Mouse (Mus musculus) MEL (cell line): ENCODE measurements around the gene Mtx1. TPM values are rescaled to one million over a fixed set of nuclear protein-coding genes. Genes with fewer than 3 reads are reported as not detected.

Source experiments
- DNase-seq: peaks from one replicate; pipeline ENCODE4 v3.0.0; 2011; ENCODE audit warnings: low read depth, low spot score
- H3K27ac ChIP-seq: 2 replicates; pipeline ENCODE4 v1.5.1; 2012; ENCODE audit warnings: low read depth, mild to moderate bottlenecking, control low read depth, low read length, moderate library complexity; ENCODE audit not compliant: control insufficient read depth
- H3K27me3 ChIP-seq, 2 experiments: fragments of 150-350 bp in 1 of 2; sonication (generic) in 1 of 2; 2 replicates each; pipeline ENCODE4 v1.6.1; 2012; ENCODE audit warnings: low read length in 2 of 2, mild to moderate bottlenecking in 2 of 2, improper control_type of control experiment in 1 of 2, moderate library complexity in 1 of 2; ENCODE audit not compliant: insufficient read depth in 2 of 2, control insufficient read depth in 1 of 2
- H3K36me3 ChIP-seq, 2 experiments: 2 replicates each; pipeline ENCODE4 v1.6.1; 2012 to 2014; ENCODE audit warnings: low read length in 2 of 2, improper control_type of control experiment in 1 of 2, inconsistent platforms in 1 of 2, mild to moderate bottlenecking in 1 of 2; ENCODE audit not compliant: insufficient read depth in 2 of 2, control insufficient read depth in 1 of 2
- H3K4me1 ChIP-seq, 2 experiments: fragments of 150-350 bp in 1 of 2; sonication (generic) in 1 of 2; 2 replicates each; pipeline ENCODE4 v1.6.1; 2012; ENCODE audit warnings: low read length in 2 of 2, improper control_type of control experiment in 1 of 2, mild to moderate bottlenecking in 1 of 2; ENCODE audit not compliant: insufficient read depth in 2 of 2, control insufficient read depth in 1 of 2
- H3K4me3 ChIP-seq, 2 experiments: fragments of 150-350 bp in 1 of 2; sonication (generic) in 1 of 2; 2 replicates each; pipeline ENCODE4 v1.5.1; 2012; ENCODE audit warnings: low read depth in 2 of 2, low read length in 2 of 2, mild to moderate bottlenecking in 2 of 2, moderate library complexity in 2 of 2, control low read depth in 1 of 2, improper control_type of control experiment in 1 of 2; ENCODE audit not compliant: control insufficient read depth in 1 of 2, insufficient read depth in 1 of 2
- H3K79me2 ChIP-seq: 2 replicates; pipeline ENCODE4 v1.6.1; 2012; ENCODE audit warnings: mild to moderate bottlenecking, low read length, moderate library complexity; ENCODE audit not compliant: control insufficient read depth, poor library complexity, insufficient read depth
- H3K9ac ChIP-seq: 2 replicates; pipeline ENCODE4 v1.6.1; 2012; ENCODE audit warnings: low read depth, mild to moderate bottlenecking, control low read depth, low read length, moderate library complexity; ENCODE audit not compliant: control insufficient read depth, poor library complexity, severe bottlenecking
- H3K9me3 ChIP-seq: fragments of 150-350 bp; sonication (generic); replicated peaks from 2 replicates; pipeline ENCODE4 v1.6.1; 2012; ENCODE audit warnings: mild to moderate bottlenecking, low read length, improper control_type of control experiment, moderate library complexity; ENCODE audit not compliant: insufficient read depth
- BHLHE40 ChIP-seq: IDR thresholded peaks from 2 replicates; pipeline ENCODE4 v1.6.1; 2012; ENCODE audit warnings: low read depth, mild to moderate bottlenecking, inconsistent platforms, low read length, improper control_type of control experiment, borderline replicate concordance
- CHD2 ChIP-seq: IDR thresholded peaks from 2 replicates; pipeline ENCODE4 v1.6.1; 2011; ENCODE audit warnings: low read length, improper control_type of control experiment
- CTCF ChIP-seq, 3 experiments: IDR thresholded peaks in 2 of 3; conservative IDR thresholded peaks in 1 of 3; 2 replicates each; pipeline ENCODE4 v1.5.1; 2011 to 2012; ENCODE audit warnings: low read length in 3 of 3, low read depth in 2 of 3, mild to moderate bottlenecking in 2 of 3, improper control_type of control experiment in 1 of 3, inconsistent platforms in 1 of 3, mixed read lengths in 1 of 3, moderate library complexity in 1 of 3; ENCODE audit not compliant: control insufficient read depth in 1 of 3, insufficient read depth in 1 of 3, poor library complexity in 1 of 3, severe bottlenecking in 1 of 3
- GABPA ChIP-seq: IDR thresholded peaks from 2 replicates; pipeline ENCODE4 v1.6.1; 2012; ENCODE audit warnings: low read depth, mild to moderate bottlenecking, inconsistent platforms, low read length, improper control_type of control experiment, moderate library complexity
- GATA1 ChIP-seq: IDR thresholded peaks from 2 replicates; pipeline ENCODE4 v1.6.1; 2011; ENCODE audit warnings: low read depth, low read length, improper control_type of control experiment
- HCFC1 ChIP-seq: IDR thresholded peaks from 2 replicates; pipeline ENCODE4 v1.6.1; 2012; ENCODE audit warnings: low read depth, mild to moderate bottlenecking, inconsistent platforms, low read length, improper control_type of control experiment, moderate library complexity
- JUND ChIP-seq: IDR thresholded peaks from 2 replicates; pipeline ENCODE4 v1.6.1; 2011; ENCODE audit warnings: low read depth, mild to moderate bottlenecking, improper control_type of control experiment, low read length
- MAX ChIP-seq: IDR thresholded peaks from 2 replicates; pipeline ENCODE4 v1.6.1; 2011; ENCODE audit warnings: low read length, improper control_type of control experiment
- MEF2A ChIP-seq: IDR thresholded peaks from 2 replicates; pipeline ENCODE4 v1.6.1; 2014; ENCODE audit warnings: low read depth, mild to moderate bottlenecking, inconsistent platforms, low read length, improper control_type of control experiment; ENCODE audit not compliant: poor library complexity, insufficient replicate concordance, severe bottlenecking; ENCODE audit errors: extremely low read depth
- NELFE ChIP-seq: IDR thresholded peaks from 2 replicates; pipeline ENCODE4 v1.6.1; 2011; ENCODE audit warnings: low read depth, low read length, improper control_type of control experiment
- RCOR1 ChIP-seq: IDR thresholded peaks from 2 replicates; pipeline ENCODE4 v1.6.1; 2012; ENCODE audit warnings: low read depth, mild to moderate bottlenecking, inconsistent platforms, low read length, improper control_type of control experiment
- SIN3A ChIP-seq: IDR thresholded peaks from 2 replicates; pipeline ENCODE4 v1.6.1; 2012; ENCODE audit warnings: low read length, improper control_type of control experiment, inconsistent platforms
- TAL1 ChIP-seq: IDR thresholded peaks from 2 replicates; pipeline ENCODE4 v1.6.1; 2012; ENCODE audit warnings: mild to moderate bottlenecking, inconsistent platforms, low read length, moderate library complexity, mixed read lengths
- TCF12 ChIP-seq: IDR thresholded peaks from 2 replicates; pipeline ENCODE4 v1.6.1; 2014; ENCODE audit warnings: low read depth, mild to moderate bottlenecking, inconsistent platforms, low read length, improper control_type of control experiment, moderate library complexity
- ZC3H11A ChIP-seq: IDR thresholded peaks from 2 replicates; pipeline ENCODE4 v1.6.1; 2012; ENCODE audit warnings: low read depth, mild to moderate bottlenecking, inconsistent platforms, low read length, improper control_type of control experiment
- ZMIZ1 ChIP-seq: IDR thresholded peaks from 2 replicates; pipeline ENCODE4 v1.6.1; 2012; ENCODE audit warnings: low read depth, mild to moderate bottlenecking, inconsistent platforms, low read length, improper control_type of control experiment, moderate library complexity
- ZNF384 ChIP-seq: IDR thresholded peaks from 2 replicates; pipeline ENCODE4 v1.6.1; 2012; ENCODE audit warnings: low read depth, mild to moderate bottlenecking, inconsistent platforms, low read length, improper control_type of control experiment
- polyA plus RNA-seq, 2 experiments: library from polyadenylated mRNA; stranded (reverse) in 1 of 2; unstranded in 1 of 2; fragments of >175 nt in 1 of 2; fragments of >200 nt in 1 of 2; gene quantifications; 2 replicates each; pipeline versions ENCODE4 v1.2.1 to v1.2.4; 2012; ENCODE audit warnings: low replicate concordance in 2 of 2, low read depth in 1 of 2; ENCODE audit not compliant: insufficient read length in 2 of 2, insufficient read depth in 1 of 2, missing spikeins in 1 of 2
- total RNA-seq: library from RNA; depleted of rRNA; stranded (reverse); fragments of 300-350 nt; gene quantifications from 2 replicates; pipeline ENCODE4 v1.2.3, GENCODE M21; 2012

Mtx1 gene
- total and polyA plus RNA-seq, 3 experiments, result 314 to 369 TPM; not detected in 1

DNA sequence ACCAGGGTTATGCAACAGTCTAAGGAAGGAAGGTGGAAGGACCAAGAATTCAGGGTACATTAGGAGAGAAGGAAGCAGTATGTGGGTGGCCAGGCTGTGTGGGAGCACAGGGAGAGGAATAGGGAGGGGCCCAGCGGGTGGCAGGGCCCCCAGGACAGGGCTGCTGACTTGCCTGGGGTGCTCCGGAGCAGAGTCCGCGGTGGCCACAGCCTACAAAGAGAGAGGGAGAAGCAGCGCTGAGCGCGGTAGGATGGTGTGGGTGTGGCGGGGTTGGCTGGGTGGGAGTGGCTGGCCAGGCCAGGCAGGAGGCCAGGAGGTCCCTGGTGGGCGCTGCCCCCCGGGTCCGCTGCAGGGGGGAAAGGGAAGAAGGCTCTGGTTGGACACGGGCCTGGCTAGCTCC is 11.6 kb upstream of the Mtx1 start:
- H3K36me3 ChIP-seq, result peaks cover 0 to 6% of the 10 kb centered on the region in 2 experiments; a peak in 3 of 4 replicates
- no peak for TF ChIP-seq MEF2A
- TF ChIP-seq, all 39 proteins: peak for 0
- no peaks in the 10 kb centered on the region for H3K27me3 ChIP-seq
- no peak for DNase-seq
- H3K9me3 ChIP-seq, result no peaks in the 10 kb centered on the region
- H3K4me1 ChIP-seq, result peaks cover 3 to 11% of the 10 kb centered on the region in 2 experiments; a peak in 3 of 4 replicates
- H3K79me2 ChIP-seq, result no peaks in the 10 kb centered on the region
- no peak overlapping the region for H3K27ac ChIP-seq
- H3K4me3 ChIP-seq, result no peak overlapping the region
- H3K9ac ChIP-seq, result no peak overlapping the region

DNA sequence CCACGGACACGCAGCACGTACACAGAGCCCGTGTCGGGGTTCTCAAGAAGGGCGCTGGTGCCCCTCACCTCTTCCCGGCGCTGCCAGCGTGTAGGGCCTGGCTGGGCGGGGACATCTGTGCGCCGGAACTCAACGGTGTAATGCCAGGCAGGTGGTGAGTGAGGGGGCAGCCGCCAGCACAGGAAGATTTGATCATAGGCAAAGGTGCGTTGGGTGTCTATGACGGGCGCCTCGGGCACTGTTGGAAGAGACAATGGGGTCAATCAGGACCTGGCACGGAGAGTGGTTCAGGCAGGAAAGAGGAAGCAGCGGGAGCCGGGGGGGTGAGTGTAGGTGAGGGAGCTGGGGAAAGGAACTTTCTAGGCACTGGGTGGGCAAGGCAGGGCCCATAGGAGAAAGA is 10.8 kb upstream of the Mtx1 start:
- TF ChIP-seq NELFE (no peak), CHD2 (no peak), ZMIZ1 (no peak), RCOR1 (no peak)
- Histone ChIP-seq H3K27me3 (no peaks in the 10 kb centered on the region), H3K27ac (no peak overlapping the region), H3K36me3 (peaks cover 0 to 12% of the 10 kb centered on the region in 2 experiments; a peak in 3 of 4 replicates), H3K4me3 (no peak overlapping the region), H3K9ac (no peak overlapping the region), H3K4me1 (peaks cover 5 to 18% of the 10 kb centered on the region in 2 experiments; a peak in 3 of 4 replicates), H3K79me2 (no peaks in the 10 kb centered on the region), H3K9me3 (no peaks in the 10 kb centered on the region)
- no peak for DNase-seq

DNA sequence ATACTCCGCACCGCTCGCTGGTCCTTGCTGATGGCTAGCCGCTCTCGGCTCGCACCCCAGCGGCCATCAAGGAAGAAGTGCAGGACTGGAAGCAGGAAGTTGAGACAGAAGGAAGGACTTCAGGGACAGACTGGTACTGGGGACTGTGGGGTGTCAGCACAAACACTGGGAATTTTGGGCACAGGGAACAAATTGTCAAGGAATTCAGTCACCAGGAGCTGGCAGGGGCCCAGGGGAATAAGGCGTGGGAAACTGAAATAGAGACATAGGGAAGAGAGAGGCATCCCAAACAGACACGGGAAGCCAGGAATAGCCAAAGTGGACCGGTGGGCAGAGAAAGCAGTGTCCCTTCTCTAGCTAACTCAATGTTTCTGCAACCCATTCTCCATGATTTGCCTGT is 9.6 kb upstream of the Mtx1 start:
- Histone ChIP-seq H3K27ac (no peak overlapping the region), H3K36me3 (peaks cover 0 to 12% of the 10 kb centered on the region in 2 experiments; a peak in 2 of 4 replicates), H3K9me3 (no peaks in the 10 kb centered on the region), H3K4me3 (no peak overlapping the region), H3K79me2 (no peaks in the 10 kb centered on the region), H3K9ac (no peak overlapping the region), H3K27me3 (no peaks in the 10 kb centered on the region), H3K4me1 (peaks cover 5 to 18% of the 10 kb centered on the region in 2 experiments; a peak in 3 of 4 replicates)
- DNase-seq, result no peak
- TF ChIP-seq CHD2, result no peak
- no peak for TF ChIP-seq CTCF (IDR thresholded peaks at IDR 0.05 in 2 of 3, conservative IDR thresholded peaks at IDR 0.05 in 1 of 3; ENCODE audit: control insufficient read depth in 1 of 3, insufficient read depth in 1 of 3, low read depth in 2 of 3, low read length in 3 of 3, poor library complexity in 1 of 3, severe bottlenecking in 1 of 3)
- TF ChIP-seq JUND, result no peak
- TF ChIP-seq GATA1, result no peak
- no peak for TF ChIP-seq ZNF384
- no peak for TF ChIP-seq GABPA
- TF ChIP-seq TAL1, result no peak
- TF ChIP-seq HCFC1, result no peak
- TF ChIP-seq MAX, result no peak
- no peak for TF ChIP-seq ZC3H11A
- TF ChIP-seq BHLHE40, result no peak
- TF ChIP-seq TCF12, result no peak
- TF ChIP-seq MEF2A, result no peak
- TF ChIP-seq SIN3A, result no peak
